Mouse (Mus musculus) MEL (cell line): Measurements from ENCODE around the gene Plcb1. TPM values are rescaled to one million over a fixed set of nuclear protein-coding genes. Genes with fewer than 3 reads are reported as not detected.

Experiments
- DNase-seq: peaks from one replicate; pipeline ENCODE4 v3.0.0; 2011; ENCODE audit warnings: low read depth, low spot score
- H3K27ac ChIP-seq: 2 replicates; pipeline ENCODE4 v1.5.1; 2012; ENCODE audit warnings: low read depth, mild to moderate bottlenecking, control low read depth, low read length, moderate library complexity; ENCODE audit not compliant: control insufficient read depth
- H3K27me3 ChIP-seq, 2 experiments: fragments of 150-350 bp in 1 of 2; sonication (generic) in 1 of 2; 2 replicates each; pipeline ENCODE4 v1.6.1; 2012; ENCODE audit warnings: low read length in 2 of 2, mild to moderate bottlenecking in 2 of 2, improper control_type of control experiment in 1 of 2, moderate library complexity in 1 of 2; ENCODE audit not compliant: insufficient read depth in 2 of 2, control insufficient read depth in 1 of 2
- H3K36me3 ChIP-seq, 2 experiments: 2 replicates each; pipeline ENCODE4 v1.6.1; 2012 to 2014; ENCODE audit warnings: low read length in 2 of 2, improper control_type of control experiment in 1 of 2, inconsistent platforms in 1 of 2, mild to moderate bottlenecking in 1 of 2; ENCODE audit not compliant: insufficient read depth in 2 of 2, control insufficient read depth in 1 of 2
- H3K4me1 ChIP-seq, 2 experiments: fragments of 150-350 bp in 1 of 2; sonication (generic) in 1 of 2; 2 replicates each; pipeline ENCODE4 v1.6.1; 2012; ENCODE audit warnings: low read length in 2 of 2, improper control_type of control experiment in 1 of 2, mild to moderate bottlenecking in 1 of 2; ENCODE audit not compliant: insufficient read depth in 2 of 2, control insufficient read depth in 1 of 2
- H3K4me3 ChIP-seq, 2 experiments: fragments of 150-350 bp in 1 of 2; sonication (generic) in 1 of 2; 2 replicates each; pipeline ENCODE4 v1.5.1; 2012; ENCODE audit warnings: low read depth in 2 of 2, low read length in 2 of 2, mild to moderate bottlenecking in 2 of 2, moderate library complexity in 2 of 2, control low read depth in 1 of 2, improper control_type of control experiment in 1 of 2; ENCODE audit not compliant: control insufficient read depth in 1 of 2, insufficient read depth in 1 of 2
- H3K79me2 ChIP-seq: 2 replicates; pipeline ENCODE4 v1.6.1; 2012; ENCODE audit warnings: mild to moderate bottlenecking, low read length, moderate library complexity; ENCODE audit not compliant: control insufficient read depth, poor library complexity, insufficient read depth
- H3K9ac ChIP-seq: 2 replicates; pipeline ENCODE4 v1.6.1; 2012; ENCODE audit warnings: low read depth, mild to moderate bottlenecking, control low read depth, low read length, moderate library complexity; ENCODE audit not compliant: control insufficient read depth, poor library complexity, severe bottlenecking
- H3K9me3 ChIP-seq: fragments of 150-350 bp; sonication (generic); replicated peaks from 2 replicates; pipeline ENCODE4 v1.6.1; 2012; ENCODE audit warnings: mild to moderate bottlenecking, low read length, improper control_type of control experiment, moderate library complexity; ENCODE audit not compliant: insufficient read depth
- CHD2 ChIP-seq: IDR thresholded peaks from 2 replicates; pipeline ENCODE4 v1.6.1; 2011; ENCODE audit warnings: low read length, improper control_type of control experiment
- CTCF ChIP-seq, 3 experiments: IDR thresholded peaks in 2 of 3; conservative IDR thresholded peaks in 1 of 3; 2 replicates each; pipeline ENCODE4 v1.5.1; 2011 to 2012; ENCODE audit warnings: low read length in 3 of 3, low read depth in 2 of 3, mild to moderate bottlenecking in 2 of 3, improper control_type of control experiment in 1 of 3, inconsistent platforms in 1 of 3, mixed read lengths in 1 of 3, moderate library complexity in 1 of 3; ENCODE audit not compliant: control insufficient read depth in 1 of 3, insufficient read depth in 1 of 3, poor library complexity in 1 of 3, severe bottlenecking in 1 of 3
- ELF1 ChIP-seq: IDR thresholded peaks from 2 replicates; pipeline ENCODE4 v1.6.1; 2014; ENCODE audit warnings: low read depth, mild to moderate bottlenecking, inconsistent platforms, low read length, improper control_type of control experiment, moderate library complexity
- EP300 ChIP-seq, 2 experiments: IDR thresholded peaks; 2 replicates each; pipeline ENCODE4 v1.6.1; 2011; ENCODE audit warnings: improper control_type of control experiment in 2 of 2, low read length in 2 of 2, low read depth in 1 of 2, mild to moderate bottlenecking in 1 of 2
- GABPA ChIP-seq: IDR thresholded peaks from 2 replicates; pipeline ENCODE4 v1.6.1; 2012; ENCODE audit warnings: low read depth, mild to moderate bottlenecking, inconsistent platforms, low read length, improper control_type of control experiment, moderate library complexity
- GATA1 ChIP-seq: IDR thresholded peaks from 2 replicates; pipeline ENCODE4 v1.6.1; 2011; ENCODE audit warnings: low read depth, low read length, improper control_type of control experiment
- JUND ChIP-seq: IDR thresholded peaks from 2 replicates; pipeline ENCODE4 v1.6.1; 2011; ENCODE audit warnings: low read depth, mild to moderate bottlenecking, improper control_type of control experiment, low read length
- KAT2A ChIP-seq: conservative IDR thresholded peaks from 2 replicates; pipeline ENCODE4 v1.6.1; 2012; ENCODE audit warnings: low read depth, low read length, improper control_type of control experiment, inconsistent platforms
- MAFK ChIP-seq: IDR thresholded peaks from 2 replicates; pipeline ENCODE4 v1.6.1; 2011; ENCODE audit warnings: low read depth, mild to moderate bottlenecking, low read length, improper control_type of control experiment, borderline replicate concordance
- MAX ChIP-seq: IDR thresholded peaks from 2 replicates; pipeline ENCODE4 v1.6.1; 2011; ENCODE audit warnings: low read length, improper control_type of control experiment
- MAZ ChIP-seq: IDR thresholded peaks from 2 replicates; pipeline ENCODE4 v1.6.1; 2012; ENCODE audit warnings: low read depth, mild to moderate bottlenecking, inconsistent platforms, low read length, improper control_type of control experiment
- MXI1 ChIP-seq: IDR thresholded peaks from 2 replicates; pipeline ENCODE4 v1.6.1; 2011; ENCODE audit warnings: mild to moderate bottlenecking, low read depth, low read length, improper control_type of control experiment
- MYC ChIP-seq: IDR thresholded peaks from 2 replicates; pipeline ENCODE4 v1.6.1; 2011; ENCODE audit warnings: low read depth, mild to moderate bottlenecking, low read length, improper control_type of control experiment, moderate library complexity
- NELFE ChIP-seq: IDR thresholded peaks from 2 replicates; pipeline ENCODE4 v1.6.1; 2011; ENCODE audit warnings: low read depth, low read length, improper control_type of control experiment
- NRF1 ChIP-seq: IDR thresholded peaks from 2 replicates; pipeline ENCODE4 v1.6.1; 2014; ENCODE audit warnings: low read depth, mild to moderate bottlenecking, inconsistent platforms, low read length, improper control_type of control experiment, moderate library complexity; ENCODE audit not compliant: poor library complexity, insufficient read depth, severe bottlenecking
- POLR2AphosphoS2 ChIP-seq: IDR thresholded peaks from 2 replicates; pipeline ENCODE4 v1.6.1; 2011; ENCODE audit warnings: low read length, improper control_type of control experiment
- POLR2AphosphoS5 ChIP-seq: IDR thresholded peaks from 2 replicates; pipeline ENCODE4 v1.6.1; 2012; ENCODE audit warnings: low read depth, borderline replicate concordance, mild to moderate bottlenecking, inconsistent platforms, low read length, moderate library complexity, mixed read lengths
- RAD21 ChIP-seq: IDR thresholded peaks from 2 replicates; pipeline ENCODE4 v1.6.1; 2011; ENCODE audit warnings: mild to moderate bottlenecking, low read depth, low read length, improper control_type of control experiment
- SIN3A ChIP-seq: IDR thresholded peaks from 2 replicates; pipeline ENCODE4 v1.6.1; 2012; ENCODE audit warnings: low read length, improper control_type of control experiment, inconsistent platforms
- TAL1 ChIP-seq: IDR thresholded peaks from 2 replicates; pipeline ENCODE4 v1.6.1; 2012; ENCODE audit warnings: mild to moderate bottlenecking, inconsistent platforms, low read length, moderate library complexity, mixed read lengths
- TBP ChIP-seq: IDR thresholded peaks from 2 replicates; pipeline ENCODE4 v1.8.0; 2011; ENCODE audit warnings: low read depth, low read length, improper control_type of control experiment
- USF1 ChIP-seq: IDR thresholded peaks from 2 replicates; pipeline ENCODE4 v1.6.1; 2014; ENCODE audit warnings: low read depth, mild to moderate bottlenecking, inconsistent platforms, low read length, improper control_type of control experiment, moderate library complexity
- USF2 ChIP-seq, 2 experiments: IDR thresholded peaks; 2 replicates each; pipeline ENCODE4 v1.6.1; 2011 to 2012; ENCODE audit warnings: improper control_type of control experiment in 2 of 2, low read length in 2 of 2, borderline replicate concordance in 1 of 2, inconsistent platforms in 1 of 2, low read depth in 1 of 2, mild to moderate bottlenecking in 1 of 2; ENCODE audit not compliant: insufficient read depth in 1 of 2
- ZC3H11A ChIP-seq: IDR thresholded peaks from 2 replicates; pipeline ENCODE4 v1.6.1; 2012; ENCODE audit warnings: low read depth, mild to moderate bottlenecking, inconsistent platforms, low read length, improper control_type of control experiment
- ZMIZ1 ChIP-seq: IDR thresholded peaks from 2 replicates; pipeline ENCODE4 v1.6.1; 2012; ENCODE audit warnings: low read depth, mild to moderate bottlenecking, inconsistent platforms, low read length, improper control_type of control experiment, moderate library complexity
- polyA plus RNA-seq, 2 experiments: library from polyadenylated mRNA; stranded (reverse) in 1 of 2; unstranded in 1 of 2; fragments of >175 nt in 1 of 2; fragments of >200 nt in 1 of 2; gene quantifications; 2 replicates each; pipeline versions ENCODE4 v1.2.1 to v1.2.4; 2012; ENCODE audit warnings: low replicate concordance in 2 of 2, low read depth in 1 of 2; ENCODE audit not compliant: insufficient read length in 2 of 2, insufficient read depth in 1 of 2, missing spikeins in 1 of 2
- total RNA-seq: library from RNA; depleted of rRNA; stranded (reverse); fragments of 300-350 nt; gene quantifications from 2 replicates; pipeline ENCODE4 v1.2.3, GENCODE M21; 2012

Gene Plcb1
- total and polyA plus RNA-seq, 3 experiments = not detected

GRCm38 (mm10) chr2:134827778-134828487 lies 42.1 kb downstream of the Plcb1 start:
- Histone ChIP-seq H3K4me3 (no peak overlapping the region), H3K27ac (no peak overlapping the region), H3K4me1 (no peaks in the 10 kb centered on the region), H3K9me3 (no peaks in the 10 kb centered on the region), H3K79me2 (no peaks in the 10 kb centered on the region), H3K27me3 (no peaks in the 10 kb centered on the region), H3K9ac (no peak overlapping the region), H3K36me3 (no peaks in the 10 kb centered on the region)
- TF ChIP-seq SIN3A (no peak), TBP (no peak), RAD21 (no peak), USF1 (no peak), CHD2 (no peak), GABPA (no peak), USF2 (IDR thresholded peaks at IDR 0.05; ENCODE audit: borderline replicate concordance in 1 of 2, insufficient read depth in 1 of 2, low read depth in 1 of 2, low read length in 2 of 2) (no peak), KAT2A (no peak), JUND (no peak), GATA1 (no peak), ELF1 (no peak), POLR2AphosphoS2 (no peak), MAX (no peak), ZMIZ1 (no peak), NELFE (no peak), MXI1 (no peak), POLR2AphosphoS5 (no peak)
- DNase-seq = no peak

- H3K27me3 ChIP-seq = no peaks in the 10 kb centered on the region
- H3K9ac ChIP-seq = no peak overlapping the region
- H3K4me1 ChIP-seq = no peaks in the 10 kb centered on the region
- H3K4me3 ChIP-seq = no peak overlapping the region
- no peak for DNase-seq
- H3K9me3 ChIP-seq = no peaks in the 10 kb centered on the region
- H3K36me3 ChIP-seq = no peaks in the 10 kb centered on the region
- no peaks in the 10 kb centered on the region for H3K79me2 ChIP-seq
- H3K27ac ChIP-seq = no peak overlapping the region
- TF ChIP-seq ZC3H11A (no peak), NRF1 (no peak), SIN3A (no peak), GABPA (no peak), KAT2A (no peak), MAFK (no peak), TAL1 (no peak), EP300 (IDR thresholded peaks at IDR 0.05; ENCODE audit: low read depth in 1 of 2, low read length in 2 of 2) (no peak), MAZ (no peak), MYC (no peak), CTCF (IDR thresholded peaks at IDR 0.05 in 2 of 3, conservative IDR thresholded peaks at IDR 0.05 in 1 of 3; ENCODE audit: control insufficient read depth in 1 of 3, insufficient read depth in 1 of 3, low read depth in 2 of 3, low read length in 3 of 3, poor library complexity in 1 of 3, severe bottlenecking in 1 of 3) (no peak), MAX (no peak), CHD2 (no peak)
These were observed 46.0 kb downstream of the Plcb1 start for GRCm38 (mm10) chr2:134831861-134832260.
